Mouse (Mus musculus) MEL (cell line): Measurements from ENCODE around the gene Ube2e1.

Experiments
- CHD2 ChIP-seq: IDR thresholded peaks from 2 replicates; pipeline ENCODE4 v1.6.1; 2011; ENCODE audit warnings: low read length, improper control_type of control experiment
- CTCF ChIP-seq, 3 experiments: IDR thresholded peaks in 2 of 3; conservative IDR thresholded peaks in 1 of 3; 2 replicates each; pipeline ENCODE4 v1.5.1; 2011 to 2012; ENCODE audit warnings: low read length in 3 of 3, low read depth in 2 of 3, mild to moderate bottlenecking in 2 of 3, improper control_type of control experiment in 1 of 3, inconsistent platforms in 1 of 3, mixed read lengths in 1 of 3, moderate library complexity in 1 of 3; ENCODE audit not compliant: control insufficient read depth in 1 of 3, insufficient read depth in 1 of 3, poor library complexity in 1 of 3, severe bottlenecking in 1 of 3
- E2F4 ChIP-seq: IDR thresholded peaks from 2 replicates; pipeline ENCODE4 v1.6.1; 2011; ENCODE audit warnings: low read depth, low read length, improper control_type of control experiment, borderline replicate concordance
- EP300 ChIP-seq, 2 experiments: IDR thresholded peaks; 2 replicates each; pipeline ENCODE4 v1.6.1; 2011; ENCODE audit warnings: improper control_type of control experiment in 2 of 2, low read length in 2 of 2, low read depth in 1 of 2, mild to moderate bottlenecking in 1 of 2
- ETS1 ChIP-seq: IDR thresholded peaks from 2 replicates; pipeline ENCODE4 v1.6.1; 2012; ENCODE audit warnings: low read depth, mild to moderate bottlenecking, inconsistent platforms, low read length, improper control_type of control experiment, moderate library complexity
- HCFC1 ChIP-seq: IDR thresholded peaks from 2 replicates; pipeline ENCODE4 v1.6.1; 2012; ENCODE audit warnings: low read depth, mild to moderate bottlenecking, inconsistent platforms, low read length, improper control_type of control experiment, moderate library complexity
- MAFK ChIP-seq: IDR thresholded peaks from 2 replicates; pipeline ENCODE4 v1.6.1; 2011; ENCODE audit warnings: low read depth, mild to moderate bottlenecking, low read length, improper control_type of control experiment, borderline replicate concordance
- MAX ChIP-seq: IDR thresholded peaks from 2 replicates; pipeline ENCODE4 v1.6.1; 2011; ENCODE audit warnings: low read length, improper control_type of control experiment
- MYC ChIP-seq: IDR thresholded peaks from 2 replicates; pipeline ENCODE4 v1.6.1; 2011; ENCODE audit warnings: low read depth, mild to moderate bottlenecking, low read length, improper control_type of control experiment, moderate library complexity
- POLR2A ChIP-seq, 2 experiments: IDR thresholded peaks; 2 replicates each; pipeline ENCODE4 v1.6.1; 2011 to 2012; ENCODE audit warnings: low read length in 2 of 2, mild to moderate bottlenecking in 2 of 2, control low read depth in 1 of 2, improper control_type of control experiment in 1 of 2, low read depth in 1 of 2, moderate library complexity in 1 of 2; ENCODE audit not compliant: control insufficient read depth in 1 of 2, insufficient read depth in 1 of 2, poor library complexity in 1 of 2
- TCF12 ChIP-seq: IDR thresholded peaks from 2 replicates; pipeline ENCODE4 v1.6.1; 2014; ENCODE audit warnings: low read depth, mild to moderate bottlenecking, inconsistent platforms, low read length, improper control_type of control experiment, moderate library complexity
- UBTF ChIP-seq: IDR thresholded peaks from 2 replicates; pipeline ENCODE4 v1.6.1; 2012; ENCODE audit warnings: low read depth, mild to moderate bottlenecking, inconsistent platforms, low read length, improper control_type of control experiment, moderate library complexity, borderline replicate concordance; ENCODE audit not compliant: insufficient read depth

DNA sequence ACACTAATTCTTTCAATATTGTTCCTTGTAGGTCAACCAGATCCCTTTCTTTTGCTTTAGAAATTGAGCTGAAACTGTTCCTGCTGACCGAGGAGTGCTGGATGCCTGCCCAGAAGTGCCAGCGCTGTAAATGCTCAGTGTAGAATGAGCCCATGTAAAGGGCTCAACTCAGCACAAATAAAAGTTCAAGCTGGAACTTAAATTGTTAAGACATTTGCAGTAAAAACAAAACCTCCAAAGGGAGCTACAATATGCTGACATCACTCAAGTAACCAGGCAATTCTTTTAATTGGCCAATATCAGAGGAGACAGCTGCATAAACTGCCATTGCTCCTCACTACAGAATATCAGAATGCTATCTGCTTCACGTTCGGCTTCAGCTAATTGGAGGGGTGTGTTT is 68.2 kb downstream of the Ube2e1 start:
- TF ChIP-seq MYC (no peak), CTCF (IDR thresholded peaks at IDR 0.05 in 2 of 3, conservative IDR thresholded peaks at IDR 0.05 in 1 of 3; ENCODE audit: control insufficient read depth in 1 of 3, insufficient read depth in 1 of 3, low read depth in 2 of 3, low read length in 3 of 3, poor library complexity in 1 of 3, severe bottlenecking in 1 of 3) (no peak), UBTF (no peak), TCF12 (peak; percentile 25; the same call in 1 of the 2 replicates), HCFC1 (no peak), POLR2A (IDR thresholded peaks at IDR 0.05; ENCODE audit: control insufficient read depth in 1 of 2, insufficient read depth in 1 of 2, low read depth in 1 of 2, low read length in 2 of 2, poor library complexity in 1 of 2) (no peak), EP300 (IDR thresholded peaks at IDR 0.05; ENCODE audit: low read depth in 1 of 2, low read length in 2 of 2) (peak; percentile 30 to 34; a peak in 2 of 4 replicates), MAFK (no peak), MAX (no peak), CHD2 (no peak), E2F4 (no peak), ETS1 (peak; percentile 64)
